In the genomic region with DNA sequence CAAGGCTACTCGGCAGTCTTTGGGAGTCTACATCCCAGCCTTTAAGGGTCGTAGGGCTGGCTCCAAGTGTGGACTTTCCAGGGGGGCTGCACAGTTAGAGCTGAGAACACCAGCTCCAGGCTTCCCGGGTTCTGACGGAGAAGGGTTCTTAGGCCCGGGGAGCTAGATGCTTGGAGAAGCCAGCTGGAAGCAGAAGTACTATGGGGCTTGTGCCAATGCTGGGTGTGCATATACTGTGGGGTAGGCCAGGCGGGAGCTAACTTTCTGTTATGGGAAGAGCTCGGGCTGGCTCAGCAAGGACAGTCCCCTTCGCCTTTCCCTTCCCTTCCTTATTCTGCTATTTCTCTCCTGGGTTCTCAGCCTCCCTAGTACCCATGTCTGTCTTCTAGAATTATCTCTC, we compare ENCODE assay signal across 14 mouse cellular contexts. TPM values are rescaled to one million over a fixed set of nuclear protein-coding genes. Genes with fewer than 3 reads are reported as not detected.
DNase-seq lines count a peak whose midpoint lies in the region; ATAC-seq and TF ChIP-seq lines count a peak whose summit lies in the region.
"Had no signal": no experiment of that assay in that cellular context is flagged by ENCODE, and none has a peak within 500 bp of the region (broad histone marks: within the 10 kb centered on the region; RNA-seq: fewer than 3 reads in every experiment).

No protein-coding gene starts in this region.

- intact Hi-C loops in gastrocnemius, adult 2 months (cut with DNase I): no loop called here

- DNase-seq in gastrocnemius, adult 2 months: peak; percentile 64
- no peak for DNase-seq in gastrocnemius, adult 8-10 months (ENCODE audit: low spot score in 2 of 2)
- no peak for DNase-seq in midbrain, embryonic 11.5 days (ENCODE audit: low spot score, missing footprints)
- peak; percentile 57 for DNase-seq in forebrain, postnatal 0 days
- DNase-seq in hindbrain, postnatal 0 days (ENCODE audit: low spot score): no peak
- DNase-seq in liver, embryonic 11.5 days (ENCODE audit: low spot score): no peak
- DNase-seq: cerebellum, postnatal 36 days; layer of hippocampus, adult 9-11 months; liver, embryonic 13.5 days; thymus, postnatal 14 days had no signal

- H3K36me3 ChIP-seq in midbrain, embryonic 12.5 days: peaks cover 12% of the 10 kb centered on the region
- no peaks in the 10 kb centered on the region for H3K36me3 ChIP-seq in midbrain, embryonic 11.5 days (ENCODE audit: control insufficient read depth, insufficient read depth, low read length)
- peaks cover 23% of the 10 kb centered on the region; the same call in 1 of the 2 replicates for H3K36me3 ChIP-seq in forebrain, postnatal 0 days (ENCODE audit: insufficient read depth)
- H3K36me3 ChIP-seq in hindbrain, postnatal 0 days (ENCODE audit: insufficient read depth, low read length): peaks cover 12% of the 10 kb centered on the region
- H3K36me3 ChIP-seq in liver, embryonic 11.5 days (ENCODE audit: control insufficient read depth, insufficient read depth, low read length): no peaks in the 10 kb centered on the region
- H3K36me3 ChIP-seq: liver, embryonic 13.5 days had no signal

- no peaks in the 10 kb centered on the region for H3K9me3 ChIP-seq in midbrain, embryonic 12.5 days
- no peaks in the 10 kb centered on the region for H3K9me3 ChIP-seq in midbrain, embryonic 11.5 days (ENCODE audit: control insufficient read depth, low read length)
- no peaks in the 10 kb centered on the region for H3K9me3 ChIP-seq in forebrain, postnatal 0 days (ENCODE audit: low read length)
- H3K9me3 ChIP-seq in hindbrain, postnatal 0 days (ENCODE audit: low read length): no peaks in the 10 kb centered on the region
- no peaks in the 10 kb centered on the region for H3K9me3 ChIP-seq in liver, embryonic 11.5 days (ENCODE audit: control insufficient read depth, low read length)
- H3K9me3 ChIP-seq: embryonic facial prominence, embryonic 12.5 days; liver, embryonic 13.5 days had no signal

- WGBS in midbrain, embryonic 12.5 days: 82% methylated on average over 8 of the region's 8 CpGs
- WGBS in midbrain, embryonic 11.5 days: 83% methylated on average over 8 of the region's 8 CpGs
- WGBS in forebrain, postnatal 0 days: 59% methylated on average over 8 of the region's 8 CpGs
- WGBS in hindbrain, postnatal 0 days: 53% methylated on average over 8 of the region's 8 CpGs
- WGBS in liver, embryonic 11.5 days: 84% methylated on average over 8 of the region's 8 CpGs

- no peak overlapping the region for H3K9ac ChIP-seq in midbrain, embryonic 12.5 days (replicated peaks)
- no peak overlapping the region for H3K9ac ChIP-seq in midbrain, embryonic 11.5 days (ENCODE audit: low read length)
- no peak overlapping the region for H3K9ac ChIP-seq in forebrain, postnatal 0 days
- 0 out of 2 replicates have a peak overlapping the region, but pooled peaks have one; percentile 3 for H3K9ac ChIP-seq in hindbrain, postnatal 0 days (replicated peaks; ENCODE audit: low read length)
- no peak overlapping the region for H3K9ac ChIP-seq in liver, embryonic 11.5 days (ENCODE audit: low read depth, low read length)
- H3K9ac ChIP-seq: embryonic facial prominence, embryonic 12.5 days; liver, embryonic 13.5 days had no signal

- H3K4me3 ChIP-seq in gastrocnemius, adult 2 months: no peak overlapping the region
- no peak overlapping the region for H3K4me3 ChIP-seq in midbrain, embryonic 12.5 days
- H3K4me3 ChIP-seq in midbrain, embryonic 11.5 days (ENCODE audit: low read depth, low read length): no peak overlapping the region
- H3K4me3 ChIP-seq in forebrain, postnatal 0 days (ENCODE audit: low read depth, low read length): no peak overlapping the region
- H3K4me3 ChIP-seq in hindbrain, postnatal 0 days (ENCODE audit: low read length): no peak overlapping the region
- H3K4me3 ChIP-seq in liver, embryonic 11.5 days (ENCODE audit: low read depth, low read length): no peak overlapping the region
- H3K4me3 ChIP-seq: embryonic facial prominence, embryonic 12.5 days; liver, embryonic 13.5 days had no signal

- no peak for ATAC-seq in midbrain, embryonic 12.5 days (ENCODE audit: low FRiP score, low read depth)
- ATAC-seq in midbrain, embryonic 11.5 days (ENCODE audit: low FRiP score): no peak
- ATAC-seq in forebrain, postnatal 0 days: no peak
- ATAC-seq in hindbrain, postnatal 0 days: no peak
- no peak for ATAC-seq in liver, embryonic 11.5 days (replicated peaks; ENCODE audit: low FRiP score)
- ATAC-seq: intestine, embryonic 16.5 days had no signal

- H3K27ac ChIP-seq in gastrocnemius, adult 2 months: no peak overlapping the region
- H3K27ac ChIP-seq in midbrain, embryonic 12.5 days (replicated peaks): 0 out of 2 replicates have a peak overlapping the region, but pooled peaks have one; percentile 54
- H3K27ac ChIP-seq in midbrain, embryonic 11.5 days (ENCODE audit: low read depth, low read length): no peak overlapping the region
- peak overlapping the region; percentile 47; the same call in 1 of the 2 replicates for H3K27ac ChIP-seq in forebrain, postnatal 0 days (ENCODE audit: low read depth, low read length)
- peak overlapping the region; percentile 80 for H3K27ac ChIP-seq in hindbrain, postnatal 0 days
- no peak overlapping the region for H3K27ac ChIP-seq in liver, embryonic 11.5 days (ENCODE audit: low read depth, low read length)
- H3K27ac ChIP-seq: embryonic facial prominence, embryonic 12.5 days; kidney, postnatal 0 days; liver, embryonic 13.5 days had no signal

- H3K4me1 ChIP-seq in midbrain, embryonic 12.5 days: peaks cover 45% of the 10 kb centered on the region
- H3K4me1 ChIP-seq in midbrain, embryonic 11.5 days (ENCODE audit: control insufficient read depth, insufficient read depth, low read length): peaks cover 17% of the 10 kb centered on the region
- peaks cover 42% of the 10 kb centered on the region for H3K4me1 ChIP-seq in forebrain, postnatal 0 days (ENCODE audit: insufficient read depth)
- peaks cover 48% of the 10 kb centered on the region for H3K4me1 ChIP-seq in hindbrain, postnatal 0 days (ENCODE audit: insufficient read depth, low read length)
- 0 out of 2 replicates have a peak, but pooled peaks cover 3% of the 10 kb centered on the region for H3K4me1 ChIP-seq in liver, embryonic 11.5 days (replicated peaks; ENCODE audit: control insufficient read depth, insufficient read depth, low read length)
- H3K4me1 ChIP-seq: liver, embryonic 13.5 days had no signal

- TF ChIP-seq CTCF in gastrocnemius, adult 2 months (IDR thresholded peaks at IDR 0.05): no peak
- TF ChIP-seq CTCF in forebrain, postnatal 0 days (IDR thresholded peaks at IDR 0.05; ENCODE audit: low read depth): no peak
- no peak for TF ChIP-seq CTCF in hindbrain, postnatal 0 days (IDR thresholded peaks at IDR 0.05; ENCODE audit: low read depth)

- no peak overlapping the region for H3K4me2 ChIP-seq in midbrain, embryonic 12.5 days (replicated peaks)
- no peak overlapping the region for H3K4me2 ChIP-seq in midbrain, embryonic 11.5 days
- no peak overlapping the region for H3K4me2 ChIP-seq in forebrain, postnatal 0 days (ENCODE audit: low read depth)
- H3K4me2 ChIP-seq in hindbrain, postnatal 0 days (ENCODE audit: low read depth, low read length): no peak overlapping the region
- no peak overlapping the region for H3K4me2 ChIP-seq in liver, embryonic 11.5 days
- H3K4me2 ChIP-seq: embryonic facial prominence, embryonic 12.5 days; liver, embryonic 13.5 days had no signal

- no peaks in the 10 kb centered on the region for H3K27me3 ChIP-seq in midbrain, embryonic 12.5 days
- H3K27me3 ChIP-seq in midbrain, embryonic 11.5 days (ENCODE audit: control insufficient read depth, insufficient read depth, low read length): no peaks in the 10 kb centered on the region
- H3K27me3 ChIP-seq in forebrain, postnatal 0 days (ENCODE audit: insufficient read depth, low read length): no peaks in the 10 kb centered on the region
- no peaks in the 10 kb centered on the region for H3K27me3 ChIP-seq in hindbrain, postnatal 0 days (ENCODE audit: insufficient read depth, low read length)
- H3K27me3 ChIP-seq in liver, embryonic 11.5 days (replicated peaks; ENCODE audit: control insufficient read depth, insufficient read depth, low read length): no peaks in the 10 kb centered on the region
- H3K27me3 ChIP-seq: embryonic facial prominence, embryonic 12.5 days; liver, embryonic 13.5 days had no signal

RNA-seq across cellular contexts. Expression of a gene that starts 23.5 kb away (rescaled TPM):
- 10 to 100 TPM in 1 of 2 experiments, 1 to 10 TPM in 1; 8.5 to 12.5 TPM for total RNA-seq in gastrocnemius, adult 2 months (2021)
- total RNA-seq in gastrocnemius, adult 8-10 months (2022): 10 to 100 TPM in 1 of 4 experiments, 1 to 10 TPM in 3; 5.6 to 10.9 (median 6.7) TPM
- 46.5 and 52.1 TPM in 2 replicates for polyA plus RNA-seq in midbrain, embryonic 12.5 days (2016; fragmentation: Nextera tagmentation; extraction: Ambion mirVana)
- polyA plus RNA-seq in midbrain, embryonic 11.5 days (2014; fragmentation: Nextera tagmentation; extraction: Ambion mirVana): 12.1 and 13.6 TPM in 2 replicates
- 318 and 421 TPM in 2 replicates for total RNA-seq in forebrain, postnatal 0 days (2014; rRNA removed)
- polyA plus RNA-seq in forebrain, postnatal 0 days (2015; fragmentation: Nextera tagmentation; extraction: Ambion mirVana): 159 and 204 TPM in 2 replicates
- 587 and 649 TPM in 2 replicates for total RNA-seq in hindbrain, postnatal 0 days (2014; rRNA removed)
- polyA plus RNA-seq in hindbrain, postnatal 0 days (2015; fragmentation: Nextera tagmentation; extraction: Ambion mirVana): 150 and 180 TPM in 2 replicates
- polyA plus RNA-seq in liver, embryonic 11.5 days (2014; fragmentation: Nextera tagmentation; extraction: Ambion mirVana): 11.4 and 12.1 TPM in 2 replicates

Comparison
In these comparisons a context has a peak if more than half of its experiments do, and no peak if none do; other contexts are left out.
1. DNase-seq: peak in gastrocnemius, adult 2 months (single experiment) and forebrain, postnatal 0 days (single experiment); none in gastrocnemius, adult 8-10 months (0 of 2), midbrain, embryonic 11.5 days (single experiment), hindbrain, postnatal 0 days (single experiment) and liver, embryonic 11.5 days (single experiment).
2. H3K27ac ChIP-seq: peak in midbrain, embryonic 12.5 days (single experiment), forebrain, postnatal 0 days (single experiment) and hindbrain, postnatal 0 days (single experiment); none in gastrocnemius, adult 2 months (single experiment), midbrain, embryonic 11.5 days (single experiment) and liver, embryonic 11.5 days (single experiment).